Mouse (Mus musculus) thymus, postnatal 25 days (tissue): Measurements from ENCODE around the gene Ubac2.
A peak's percentile ranks its signal among the peaks of the same experiment; 100 is the strongest.

Source experiments
- DNase-seq: peaks from one replicate; pipeline ENCODE4 v3.0.0; 2022

The Ubac2 gene

GRCm38 (mm10) chr14:122011768-122012167 is 133.3 kb downstream of the Ubac2 start:
- no peak for DNase-seq

GRCm38 (mm10) chr14:122012193-122012592 is 133.8 kb downstream of the Ubac2 start:
- no peak for DNase-seq

GRCm38 (mm10) chr14:122012814-122013213 is 134.4 kb downstream of the Ubac2 start:
- DNase-seq = no peak

- DNase-seq = peak; percentile 67
Measured at GRCm38 (mm10) chr14:122013417-122013951, 135.1 kb downstream of the Ubac2 start.

GRCm38 (mm10) chr14:122017958-122018357 is 139.5 kb downstream of the Ubac2 start:
- DNase-seq = no peak

- no peak for DNase-seq
Measured at GRCm38 (mm10) chr14:122019389-122019788, 141.0 kb downstream of the Ubac2 start.

- no peak for DNase-seq
Measured at GRCm38 (mm10) chr14:122020567-122020966, 142.1 kb downstream of the Ubac2 start.

- DNase-seq = no peak
Measured at GRCm38 (mm10) chr14:122023054-122023453, 144.6 kb downstream of the Ubac2 start.

- no peak for DNase-seq
Measured at GRCm38 (mm10) chr14:122023928-122024327, 145.5 kb downstream of the Ubac2 start.

GRCm38 (mm10) chr14:122028926-122029745 is 150.7 kb downstream of the Ubac2 start:
- DNase-seq = peak; percentile 56

- no peak for DNase-seq
Measured at GRCm38 (mm10) chr14:122029851-122030250, 151.4 kb downstream of the Ubac2 start.

- no peak for DNase-seq
Measured at GRCm38 (mm10) chr14:122032045-122032444, 153.6 kb downstream of the Ubac2 start.

- DNase-seq = no peak
Measured at GRCm38 (mm10) chr14:122034451-122034850, 156.0 kb downstream of the Ubac2 start, which contains the start of gene Timm8a2. Timm8a2 (plus strand) TSS chr14:122034674.

GRCm38 (mm10) chr14:122035181-122035580 is 156.8 kb downstream of the Ubac2 start:
- no peak for DNase-seq

- no peak for DNase-seq
Measured at GRCm38 (mm10) chr14:122035860-122036259, 157.4 kb downstream of the Ubac2 start.

GRCm38 (mm10) chr14:122038874-122039647 is 160.6 kb downstream of the Ubac2 start:
- DNase-seq = no peak

GRCm38 (mm10) chr14:122041413-122041825 is 163.0 kb downstream of the Ubac2 start:
- no peak for DNase-seq

- no peak for DNase-seq
Measured at GRCm38 (mm10) chr14:122042142-122042694, 163.8 kb downstream of the Ubac2 start.

- DNase-seq = no peak
Measured at GRCm38 (mm10) chr14:122047784-122048183, 169.4 kb downstream of the Ubac2 start.

GRCm38 (mm10) chr14:122048816-122049215 is 170.4 kb downstream of the Ubac2 start:
- DNase-seq = no peak

GRCm38 (mm10) chr14:122052896-122053635 is 174.6 kb downstream of the Ubac2 start:
- peak; percentile 42 for DNase-seq

GRCm38 (mm10) chr14:122056871-122057270 is 178.5 kb downstream of the Ubac2 start:
- no peak for DNase-seq

GRCm38 (mm10) chr14:122057941-122058346 is 179.5 kb downstream of the Ubac2 start:
- no peak for DNase-seq
